Mouse (Mus musculus) R1 (cell line): ENCODE data around the gene Arl4c.
"Not testable (repeated sequence)": the region's sequence is repeated elsewhere in the genome, so short reads cannot be mapped to it uniquely, and the experiment has no call there.

Experiments used
- DNase-seq: peaks from one replicate; pipeline ENCODE4 v3.0.0-alpha.2; 2018; ENCODE audit warnings: low read depth, low spot score

The Arl4c gene

DNA sequence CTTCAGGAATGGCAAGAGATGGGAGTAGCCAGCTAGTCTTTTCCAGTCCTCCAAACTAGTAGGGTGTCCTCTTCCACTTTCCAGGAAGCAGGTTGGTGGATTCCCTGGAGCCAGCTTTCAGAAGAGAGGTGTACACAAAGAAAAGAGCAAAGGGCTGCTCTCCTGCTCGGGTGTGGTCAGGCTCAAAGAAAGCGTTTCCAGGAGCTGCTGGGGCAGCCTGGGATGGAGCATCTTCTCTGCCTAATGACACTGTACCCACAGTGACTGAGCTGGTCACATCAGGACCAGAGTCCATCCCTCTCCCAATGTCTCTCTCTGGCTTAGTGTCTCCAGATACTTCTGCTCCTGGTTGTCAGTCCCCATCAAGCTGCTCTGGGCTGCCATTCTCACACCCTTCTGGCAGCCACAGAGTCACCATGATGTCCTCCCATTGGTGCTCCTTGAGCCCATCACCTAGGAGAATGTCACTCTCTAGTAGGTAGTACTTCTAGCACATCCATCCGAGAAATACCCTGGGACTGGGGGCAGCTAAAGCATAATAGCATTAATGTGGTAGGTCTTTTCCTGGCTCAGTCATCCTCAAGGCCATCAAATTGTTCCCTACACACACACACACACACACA lies 46.4 kb downstream of the Arl4c start:
- DNase-seq = no peak

DNA sequence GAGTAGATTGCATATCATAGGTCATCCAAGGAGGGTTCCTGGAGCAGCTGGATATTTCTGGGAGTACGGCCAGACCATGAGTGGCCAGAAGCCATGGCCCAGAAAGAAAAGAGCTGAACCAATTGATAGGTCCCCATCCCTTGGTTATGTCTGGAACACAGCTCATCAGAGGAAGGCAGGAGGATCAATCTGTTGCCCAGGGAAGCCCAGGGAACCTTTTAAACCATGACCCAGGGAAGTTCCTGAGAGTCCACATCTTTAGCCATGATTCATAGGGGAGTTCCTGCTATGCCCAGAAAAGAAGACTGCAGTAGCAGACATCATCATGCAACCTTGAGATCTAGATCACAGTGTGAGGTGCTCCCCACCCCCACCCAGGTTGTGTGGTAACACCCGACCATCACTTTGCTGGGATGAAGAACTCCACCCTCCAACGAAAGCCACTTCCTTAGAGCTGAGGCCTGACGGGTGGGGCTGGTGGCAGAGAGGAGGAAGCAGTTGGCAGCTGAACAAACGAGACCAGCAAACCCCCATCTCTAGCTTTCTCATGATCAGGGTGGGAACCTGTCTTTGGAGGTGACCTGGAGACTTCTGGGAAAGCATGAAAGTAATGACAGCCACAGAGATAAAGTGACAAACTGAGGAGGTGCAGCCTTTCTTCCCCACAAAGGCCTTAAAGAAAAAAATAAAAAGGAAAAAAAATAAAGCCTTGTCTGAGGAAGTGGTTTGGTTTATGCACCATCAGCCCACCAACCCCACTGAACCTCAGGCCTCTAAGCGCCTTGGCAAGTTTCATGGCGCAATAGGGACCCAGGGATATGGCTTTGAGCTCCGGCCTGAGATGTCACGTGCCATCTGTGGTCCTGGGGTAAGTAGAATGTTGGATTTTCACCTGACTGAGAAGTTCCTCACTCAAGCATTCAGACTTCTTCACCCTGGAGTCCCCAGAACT lies 47.2 kb downstream of the Arl4c start:
- no peak for DNase-seq

DNA sequence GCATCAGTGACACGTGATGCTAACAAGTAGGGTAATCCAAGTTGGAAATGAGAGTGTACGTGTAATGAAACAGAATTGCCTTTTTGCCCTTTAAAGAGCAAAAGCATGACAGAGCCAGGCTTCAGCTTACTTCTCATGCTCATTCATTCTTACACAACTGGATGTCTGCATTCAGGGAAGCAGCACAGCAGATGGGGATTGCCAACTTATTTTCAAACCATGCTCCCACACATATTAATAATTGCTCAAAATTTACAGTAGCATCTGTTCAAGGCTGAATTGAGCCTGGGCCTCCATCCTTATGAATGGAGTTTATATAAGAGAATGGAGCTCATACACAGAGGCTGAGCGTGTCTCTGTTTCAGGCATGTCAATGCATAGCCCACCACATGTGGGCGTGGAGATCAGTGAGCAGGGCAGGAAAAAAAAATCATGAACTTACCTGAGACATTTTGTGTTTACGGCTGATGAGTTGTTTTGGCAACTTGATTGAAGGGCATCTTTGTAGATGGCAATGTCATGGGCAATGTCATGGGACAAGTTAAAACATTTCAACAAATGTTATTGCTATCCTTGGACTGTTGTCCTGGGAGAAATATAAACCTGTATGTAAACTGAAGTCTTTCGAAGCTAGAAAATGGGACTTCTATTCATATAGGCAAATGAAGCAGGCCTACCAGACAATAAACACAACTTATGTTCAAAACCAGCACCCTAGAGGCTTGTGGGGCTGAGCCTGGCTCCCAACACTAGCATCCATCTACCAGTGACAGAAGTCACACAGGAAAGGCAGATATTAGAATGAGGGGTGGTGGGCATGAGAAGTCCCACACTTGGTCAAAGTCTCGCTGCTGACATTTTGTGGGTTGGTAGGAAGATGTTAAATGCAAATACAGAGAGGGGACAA lies 48.2 kb downstream of the Arl4c start:
- no peak for DNase-seq

DNA sequence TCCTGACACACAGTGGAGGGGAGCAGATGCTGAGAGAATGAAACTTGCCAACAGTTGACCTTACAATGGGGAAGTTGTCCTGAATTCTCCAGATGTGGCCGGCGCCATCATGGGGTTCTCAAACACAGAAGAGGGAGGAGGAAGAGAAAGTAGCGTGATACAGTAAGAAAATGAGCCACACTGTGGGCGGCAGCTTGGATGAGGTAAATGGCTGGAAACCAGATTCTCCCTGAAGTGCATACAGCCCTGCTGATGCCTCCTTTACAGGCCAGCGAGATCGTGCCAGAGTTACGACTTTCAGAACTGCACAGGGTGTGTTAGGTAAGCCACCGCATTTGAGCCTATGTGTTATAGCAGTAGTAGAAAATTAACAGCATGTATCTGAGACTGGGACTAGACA lies 49.3 kb downstream of the Arl4c start:
- DNase-seq = no peak

DNA sequence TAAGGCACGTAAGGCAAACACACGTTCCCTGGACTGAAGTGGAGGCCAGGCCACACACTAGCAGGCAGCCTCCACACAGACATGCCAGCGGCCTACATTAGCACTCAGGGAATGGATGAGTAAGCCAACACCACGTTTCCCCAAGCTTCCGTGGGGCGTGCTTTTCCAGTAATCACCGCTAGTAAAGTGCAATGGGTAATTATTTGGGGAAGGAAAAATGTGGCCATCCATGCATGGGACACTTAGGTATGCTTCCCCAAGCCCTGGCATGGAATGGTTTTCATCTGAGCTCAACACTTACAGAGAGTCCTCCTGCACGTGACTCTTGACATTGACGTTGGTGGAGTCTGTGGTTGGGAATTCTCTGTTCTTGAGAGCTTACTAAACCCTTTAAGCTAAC lies 50.4 kb downstream of the Arl4c start:
- DNase-seq = no peak

DNA sequence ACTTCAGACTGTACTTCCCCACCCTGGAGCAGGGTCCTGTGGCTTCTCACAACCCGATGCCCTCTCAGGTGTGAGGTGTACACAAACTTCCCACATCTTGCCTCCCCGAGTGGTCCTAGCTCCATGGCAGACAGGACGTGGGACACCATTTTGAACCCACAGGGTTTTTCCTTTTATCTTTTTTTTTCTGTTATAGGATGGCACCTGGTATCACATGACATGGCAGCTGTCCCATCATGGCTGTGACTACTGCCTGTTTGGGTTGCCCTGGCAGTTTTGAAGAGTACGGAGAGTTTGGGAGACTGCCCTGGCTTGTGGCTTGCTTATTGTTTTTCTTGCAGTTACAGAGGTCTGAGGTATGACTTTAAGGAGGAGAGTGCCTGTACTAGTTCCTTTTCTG lies 53.3 kb downstream of the Arl4c start:
- no peak for DNase-seq

DNA sequence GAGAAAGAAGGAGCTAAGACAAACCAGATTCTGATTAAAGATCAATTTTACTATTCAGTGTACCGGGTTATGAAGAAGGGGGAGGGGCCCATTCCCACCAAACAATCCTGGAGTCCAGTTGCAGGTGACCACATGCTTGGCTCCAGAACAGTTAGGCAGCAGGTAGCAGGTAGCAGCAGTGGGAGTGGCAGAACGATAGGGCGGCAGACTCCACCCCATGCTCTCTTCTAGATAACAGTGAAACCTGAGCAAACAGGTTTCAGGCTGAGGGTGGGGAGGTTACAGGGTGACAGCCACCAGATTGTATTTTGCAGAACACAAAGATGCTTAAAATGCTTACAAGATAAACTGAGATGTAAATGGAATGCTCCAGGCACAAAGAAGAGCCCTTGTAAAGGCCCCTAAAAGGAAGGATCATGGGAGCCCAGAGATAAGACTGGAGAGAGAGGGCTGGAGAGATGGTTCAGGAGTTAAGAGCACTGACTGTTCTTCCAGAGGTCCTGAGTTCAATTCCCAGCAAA lies 56.4 kb downstream of the Arl4c start:
- no peak for DNase-seq

DNA sequence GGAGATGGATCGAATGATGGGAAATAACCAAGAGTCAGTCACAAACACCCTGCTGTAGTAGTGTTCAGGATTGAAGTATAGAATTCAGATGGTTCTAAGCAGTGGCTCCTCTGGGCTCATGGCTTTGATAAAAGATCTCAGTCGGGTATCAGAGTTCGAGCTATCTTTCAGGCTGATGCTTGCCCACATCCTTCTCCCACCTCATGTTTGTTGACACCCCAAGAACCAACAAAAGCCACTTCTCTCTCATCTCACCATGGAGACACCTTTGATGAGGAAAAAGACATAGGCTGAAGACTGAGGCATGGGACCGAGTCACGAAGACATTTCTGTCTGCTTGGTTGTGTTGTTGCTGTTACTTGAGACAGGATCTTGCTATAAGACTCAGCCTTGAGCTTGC lies 57.6 kb downstream of the Arl4c start:
- no peak for DNase-seq

DNA sequence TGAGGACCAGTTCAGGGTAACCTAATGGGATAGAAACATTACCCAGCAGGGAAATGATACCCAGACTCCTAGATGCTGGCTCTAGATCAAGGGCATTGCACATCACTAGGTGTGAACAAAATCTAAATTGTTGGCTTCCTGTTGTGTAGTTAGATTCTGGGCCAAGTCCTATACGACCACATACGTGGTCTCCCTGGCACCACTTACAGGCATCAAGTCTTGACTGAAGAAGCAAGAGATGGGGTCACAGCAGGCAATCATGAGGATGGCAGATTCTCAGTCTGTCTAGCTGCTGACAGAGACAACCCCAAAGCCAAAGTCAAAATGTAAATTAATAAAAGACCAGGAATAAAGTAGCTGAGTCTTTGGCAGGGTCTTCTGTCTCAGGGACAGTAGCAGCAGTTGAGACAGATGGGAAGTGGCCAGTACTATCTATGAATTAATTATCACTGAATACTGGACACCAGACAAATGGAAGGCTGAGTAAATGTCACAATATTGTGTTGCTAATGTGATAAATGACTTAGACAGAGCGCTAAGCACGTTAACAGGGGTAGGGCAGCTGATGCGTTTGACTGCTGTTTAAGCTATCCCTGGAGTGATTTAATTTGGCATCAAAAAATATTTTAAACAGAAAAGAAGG lies 58.7 kb downstream of the Arl4c start:
- no peak for DNase-seq

DNA sequence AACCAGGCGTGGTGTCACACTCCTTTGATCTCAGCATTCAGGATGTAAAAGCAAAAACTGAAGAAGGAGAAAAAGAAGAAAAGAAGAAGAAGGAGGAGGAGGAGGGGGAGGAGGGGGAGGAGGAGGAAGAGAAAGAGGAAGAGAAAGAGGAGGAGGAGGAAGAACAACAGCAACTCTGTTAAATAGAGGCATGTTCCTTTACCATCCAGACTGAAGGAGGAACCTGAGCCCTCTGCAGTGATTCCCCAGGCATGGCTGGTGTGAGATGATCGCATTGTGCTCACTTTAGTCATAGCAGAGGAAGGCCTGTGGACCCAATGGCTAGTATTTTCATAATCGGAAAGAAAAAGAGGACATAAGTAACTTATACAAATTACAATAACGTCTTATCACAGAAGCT lies 59.3 kb downstream of the Arl4c start:
- DNase-seq = no peak

DNA sequence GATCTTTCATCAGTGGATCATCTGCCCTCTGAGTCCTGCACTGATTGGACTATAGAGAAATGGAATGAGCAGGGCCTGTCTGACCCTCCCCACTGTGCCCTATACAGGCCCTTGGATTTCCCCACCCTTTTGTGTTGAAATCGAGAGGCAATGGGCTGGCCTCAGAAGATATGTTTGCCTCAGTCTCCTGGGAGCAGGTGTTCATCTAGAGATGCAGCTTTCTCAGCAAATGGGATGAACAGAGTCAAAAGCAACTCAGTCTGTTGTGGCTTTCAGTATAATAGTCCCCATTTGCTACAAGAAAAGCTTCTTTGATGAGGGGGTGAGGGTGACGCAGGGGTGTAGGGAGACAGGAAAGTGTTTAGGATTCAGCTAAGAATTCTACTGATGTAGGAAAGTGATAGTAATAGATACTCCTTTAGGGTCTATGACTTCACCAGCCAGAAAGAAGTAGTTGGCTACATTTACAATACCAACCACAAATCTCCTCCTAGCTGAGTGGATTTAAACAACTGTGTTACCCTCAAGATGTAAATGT lies 60.3 kb downstream of the Arl4c start:
- no peak for DNase-seq

DNA sequence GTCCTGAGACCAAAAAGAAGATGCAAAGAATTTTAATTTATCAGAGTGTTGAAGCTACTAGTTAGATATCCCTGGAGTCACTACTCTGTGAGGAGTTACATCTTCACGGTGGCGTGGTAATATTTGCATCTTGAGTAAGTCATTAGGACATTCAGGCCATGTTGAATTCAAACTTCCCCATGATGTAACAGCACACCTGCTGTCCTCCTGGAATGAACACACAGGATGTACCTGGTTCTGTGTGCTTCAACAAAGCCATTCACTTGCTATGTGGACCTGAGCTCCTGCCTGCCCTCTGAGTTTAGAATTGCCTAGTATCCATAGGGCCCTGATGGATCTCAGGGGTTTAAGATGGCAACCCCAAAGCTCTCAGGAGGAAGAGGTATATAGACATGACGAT lies 60.8 kb downstream of the Arl4c start:
- no peak for DNase-seq

DNA sequence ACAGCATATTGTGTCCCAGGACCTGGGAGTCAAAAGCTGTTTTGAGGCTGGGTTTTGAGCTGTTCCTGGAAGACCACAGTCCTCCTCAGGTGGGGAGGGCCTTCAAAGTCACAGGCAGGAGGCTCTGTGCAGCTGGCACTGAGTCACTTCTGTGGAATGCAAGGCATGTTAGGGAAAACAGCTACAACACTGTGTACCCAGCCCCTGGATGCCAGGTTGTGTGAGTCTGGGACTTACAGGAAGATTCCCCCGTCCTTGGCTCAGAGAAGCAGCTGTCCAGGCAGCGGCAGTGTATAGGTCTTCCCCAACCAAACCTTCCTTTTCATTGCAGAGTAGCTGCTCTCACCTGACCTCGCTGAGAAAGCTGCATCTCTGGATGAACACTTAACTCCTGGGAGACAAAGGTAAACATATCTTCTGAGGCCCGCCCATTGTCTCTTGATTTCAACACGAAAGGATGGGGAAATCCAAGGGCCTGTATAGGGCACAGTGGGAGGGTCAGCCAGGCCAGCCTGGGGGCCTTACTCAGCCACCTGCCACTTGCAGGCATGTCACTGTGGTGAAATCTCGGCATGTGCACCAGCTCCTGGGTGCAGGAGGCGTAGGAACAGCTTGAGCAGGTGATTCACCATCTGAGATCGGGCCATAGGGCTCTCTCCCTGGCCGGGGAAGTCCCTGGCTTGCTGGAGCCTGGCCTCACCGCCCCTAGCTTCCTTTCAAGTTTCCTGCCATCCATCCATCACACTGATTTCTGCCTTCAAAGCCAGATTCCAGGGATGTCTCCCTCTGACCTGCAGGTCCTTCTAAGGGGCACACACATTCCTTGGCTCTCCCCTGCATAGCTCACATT lies 62.4 kb downstream of the Arl4c start:
- DNase-seq = peak; percentile 47

DNA sequence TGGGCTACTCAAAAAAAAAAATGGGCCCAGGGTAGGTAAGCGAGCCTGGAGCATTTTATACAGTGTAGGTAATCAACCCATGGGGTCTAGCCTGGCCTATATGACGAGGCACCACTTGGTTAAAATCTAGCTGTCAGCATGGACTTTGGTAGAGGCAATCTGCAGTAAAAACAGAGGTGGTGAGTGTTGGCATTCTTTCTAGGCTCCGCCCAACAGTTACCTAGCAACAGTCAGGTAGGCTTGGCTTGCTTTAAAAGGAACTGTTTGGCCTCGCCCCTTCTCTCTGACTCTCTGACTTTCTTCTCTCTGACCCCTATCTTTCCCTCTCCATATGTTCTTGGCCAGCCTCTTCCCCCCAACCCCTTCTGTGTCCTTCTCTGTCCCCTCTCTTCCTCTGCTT lies 63.4 kb downstream of the Arl4c start:
- DNase-seq = peak; percentile 81

DNA sequence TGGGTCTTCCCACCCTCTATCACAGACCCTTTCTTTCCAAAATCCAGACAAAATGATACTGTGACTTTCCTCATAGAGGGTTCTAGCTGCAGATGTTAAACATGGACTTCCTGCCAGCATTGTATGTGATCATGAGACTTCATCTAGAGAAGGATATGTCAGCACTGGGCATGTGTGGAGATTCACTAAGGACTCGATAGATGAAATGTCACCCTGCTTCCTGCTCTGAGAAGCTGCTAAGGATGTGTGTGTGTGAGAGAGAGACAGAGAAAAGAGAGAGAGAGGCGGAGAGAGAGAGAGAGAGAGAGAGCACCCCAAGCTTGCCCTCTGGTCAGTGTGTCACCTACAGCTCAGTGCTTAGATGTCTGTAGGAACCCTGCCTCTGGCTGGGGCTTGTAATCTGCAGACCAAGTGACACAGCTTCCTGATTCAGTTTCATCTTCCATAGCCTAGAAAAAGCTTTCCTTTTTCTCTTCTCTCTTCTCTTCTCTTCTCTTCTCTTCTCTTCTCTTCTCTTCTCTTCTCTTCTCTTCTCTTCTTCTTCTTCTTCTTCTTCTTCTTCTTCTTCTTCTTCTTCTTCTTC lies 65.4 kb downstream of the Arl4c start:
- DNase-seq = not testable (repeated sequence)

DNA sequence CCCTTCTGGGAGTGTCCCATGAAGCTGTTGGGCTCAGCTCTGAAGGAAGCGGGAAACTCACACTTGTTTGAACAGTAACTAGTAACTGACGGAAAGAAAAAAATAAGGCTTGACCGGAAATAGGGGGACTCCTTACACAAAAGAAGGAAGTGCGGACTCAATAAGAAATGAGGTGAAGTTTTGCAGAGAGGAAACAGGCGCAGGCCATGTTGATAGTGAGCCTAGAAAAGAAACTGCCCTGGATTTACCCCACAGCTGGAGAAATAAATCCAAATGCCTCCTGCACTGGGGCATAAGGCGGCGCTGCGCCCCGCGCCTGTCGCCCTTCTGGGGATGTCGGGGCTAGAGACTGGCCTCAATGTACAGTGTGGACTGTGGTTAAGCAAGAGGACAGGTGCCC lies 66.4 kb downstream of the Arl4c start:
- DNase-seq = no peak

DNA sequence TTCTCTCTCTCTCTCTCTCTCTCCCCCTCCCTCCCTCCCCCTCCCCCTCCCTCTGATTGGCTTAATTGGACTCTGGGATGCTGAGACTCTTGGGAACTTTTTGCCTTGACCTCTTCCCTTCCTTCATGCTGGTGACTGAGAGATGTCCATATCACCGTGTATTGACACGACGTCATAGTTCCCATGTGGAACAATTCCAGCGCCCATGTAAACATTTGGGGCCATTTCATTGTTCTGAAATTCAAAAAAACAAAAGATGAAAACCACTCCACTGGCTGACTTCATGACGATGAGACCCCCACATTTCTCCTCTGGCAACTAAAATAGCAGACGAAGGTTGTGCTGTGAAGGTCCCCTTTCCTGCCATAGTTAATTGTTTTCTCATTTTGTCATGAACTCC lies 69.2 kb downstream of the Arl4c start:
- DNase-seq = no peak

DNA sequence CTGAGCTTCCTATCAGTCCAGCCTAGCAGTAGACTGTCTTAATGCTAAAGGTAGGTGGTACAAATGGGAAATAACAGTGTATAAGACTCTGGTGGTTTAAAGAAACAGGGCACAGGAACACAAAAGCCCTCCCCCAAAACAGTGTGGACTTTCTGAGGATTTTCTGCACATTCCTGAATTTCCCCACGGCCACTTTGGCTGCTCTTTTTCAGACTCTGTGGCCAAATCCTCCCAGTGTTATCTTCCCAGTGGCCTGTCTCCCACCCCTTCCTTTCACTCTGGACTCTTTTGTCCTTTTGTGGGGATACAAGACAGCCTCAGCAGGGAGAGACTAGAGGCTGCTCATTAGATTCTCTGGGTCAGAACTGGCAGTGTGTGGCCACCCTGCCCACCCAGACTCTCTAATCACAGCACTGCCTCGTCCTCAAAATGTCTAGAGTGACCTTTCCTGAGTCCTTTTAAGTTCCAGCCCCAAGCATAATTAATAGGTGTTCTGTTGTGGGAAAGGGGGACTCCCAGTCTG lies 72.0 kb downstream of the Arl4c start:
- no peak for DNase-seq

DNA sequence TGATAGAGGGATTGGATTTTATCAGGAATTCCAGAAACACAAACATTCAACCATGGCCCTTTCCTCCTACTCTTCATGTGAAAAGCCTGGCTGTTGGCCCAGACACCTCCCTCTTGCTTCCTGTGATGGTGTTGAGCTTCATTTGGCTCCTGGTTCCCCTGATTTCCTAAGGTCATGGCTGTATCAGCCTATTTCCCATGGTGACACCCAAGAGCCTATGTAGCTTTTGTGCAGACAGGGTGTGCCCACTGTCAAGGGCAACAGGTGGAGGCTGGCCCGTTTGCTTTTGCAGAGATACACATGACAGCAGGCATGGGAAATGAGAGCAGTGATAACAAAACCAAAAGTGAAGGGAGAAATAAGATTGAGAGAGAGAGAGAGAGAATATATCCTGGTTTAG lies 76.8 kb downstream of the Arl4c start:
- DNase-seq = no peak

DNA sequence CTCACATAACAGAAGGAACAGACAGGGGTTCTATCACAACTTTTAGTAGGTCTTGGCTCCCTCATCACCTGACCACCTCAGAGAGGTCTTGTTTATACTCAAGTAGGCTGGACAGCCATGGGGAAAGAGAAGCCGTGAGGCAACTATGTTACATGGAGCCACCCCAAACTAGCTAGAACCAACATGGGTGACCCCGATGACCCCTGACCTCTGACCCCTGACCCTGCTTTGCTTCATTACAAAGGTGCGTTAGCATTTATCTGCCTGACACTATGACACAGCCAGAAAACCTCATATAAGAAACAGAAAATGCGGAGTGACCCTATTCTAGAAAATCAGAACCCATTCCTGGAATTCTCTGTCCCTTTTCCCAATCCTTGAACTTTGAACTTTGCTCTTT lies 77.6 kb downstream of the Arl4c start:
- DNase-seq = no peak
